Mouse (Mus musculus): ENCODE results near the gene Dscaml1. TPM values are rescaled to one million over a fixed set of nuclear protein-coding genes. Genes with fewer than 3 reads are reported as not detected.

The Dscaml1 gene
- total RNA-seq, 2 experiments from 2014 or later = not detected

GRCm38 (mm10) chr9:45797271-45797670, 370.8 kb downstream of the Dscaml1 start:
- intact Hi-C loops (cut with DNase I) = no loop called here
- DNase-seq = no peak

GRCm38 (mm10) chr9:45798467-45799164, 372.2 kb downstream of the Dscaml1 start:
- DNase-seq = peak in 1 of 2 experiments; percentile 25
- intact Hi-C loops (cut with DNase I) = loop anchor here (2.0 kb wide), 1 partner anchor 18 kb away; no protein-coding TSS in a partner anchor

GRCm38 (mm10) chr9:45799402-45799801, 373.0 kb downstream of the Dscaml1 start:
- no peak for DNase-seq
- intact Hi-C loops (cut with DNase I) = loop anchor here (2.0 kb wide), 1 partner anchor 17 kb away; no protein-coding TSS in a partner anchor

Other genes starting within 250 kb of the Dscaml1 start
- gene BC049352, start 244.6 kb upstream of the Dscaml1 start, total RNA-seq (2021) = not detected
- gene Tmprss4, start 222.5 kb upstream of the Dscaml1 start, total RNA-seq (2021) = under 1 TPM in 1 of 2 experiments, not detected in 1; 0.12 TPM
- 1 to 10 TPM; 1.6 TPM for gene Il10ra, start 157.5 kb upstream of the Dscaml1 start, total RNA-seq (2021)
- 1 to 10 TPM; 2.3 to 2.8 TPM for gene Tmprss13, start 107.5 kb upstream of the Dscaml1 start, total RNA-seq (2021)
- gene Fxyd6, start 56.4 kb upstream of the Dscaml1 start, total RNA-seq (2021) = 10 to 100 TPM; 18.2 to 20.9 TPM
- 1 to 10 TPM; 1.5 to 2.3 TPM for gene Fxyd2, start 27.0 kb upstream of the Dscaml1 start, total RNA-seq (2021)